Mouse (Mus musculus): ENCODE measurements around the gene Olfr1126.

DNA sequence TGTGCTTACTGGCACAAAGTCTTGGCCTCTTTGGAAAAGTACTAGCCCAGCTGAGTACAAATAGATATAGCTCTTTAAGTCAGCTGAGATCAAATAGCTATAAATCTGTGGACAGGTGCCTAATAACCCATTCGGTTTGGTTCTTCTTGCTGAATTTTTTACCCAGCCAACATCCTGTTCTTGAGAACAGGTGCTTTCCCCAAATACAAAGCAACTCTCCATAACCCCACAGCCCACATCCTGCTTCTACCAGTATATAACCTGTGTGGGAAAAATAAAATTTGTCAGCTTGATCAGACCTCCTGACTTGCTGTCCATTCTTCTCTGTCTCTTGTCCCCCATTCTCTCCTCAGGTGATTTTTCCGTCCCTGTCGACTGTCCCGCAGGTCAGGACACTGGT lies 8.0 kb downstream of the Olfr1126 start:
- no peak for TF ChIP-seq CTCF (IDR thresholded peaks at IDR 0.05)
- no peak for TF ChIP-seq POLR2A (IDR thresholded peaks at IDR 0.05; ENCODE audit: insufficient read depth, low read depth, low read length)
- no peak for TF ChIP-seq EP300 (IDR thresholded peaks at IDR 0.05; ENCODE audit: insufficient read depth, low read depth, low read length)
